Mouse (Mus musculus) embryonic fibroblast, embryonic 13.5 days (primary cell): ENCODE measurements around the gene Sorbs2.

Experiments
- CTCF ChIP-seq: IDR thresholded peaks from 2 replicates; pipeline ENCODE4 v1.5.1; 2011; ENCODE audit warnings: mild to moderate bottlenecking, control low read depth, low read length, moderate library complexity, borderline replicate concordance; ENCODE audit not compliant: insufficient read depth
- POLR2A ChIP-seq: IDR thresholded peaks from 2 replicates; pipeline ENCODE4 v1.6.1; 2011; ENCODE audit warnings: low read depth, mild to moderate bottlenecking, control low read depth, low read length, moderate library complexity

DNA sequence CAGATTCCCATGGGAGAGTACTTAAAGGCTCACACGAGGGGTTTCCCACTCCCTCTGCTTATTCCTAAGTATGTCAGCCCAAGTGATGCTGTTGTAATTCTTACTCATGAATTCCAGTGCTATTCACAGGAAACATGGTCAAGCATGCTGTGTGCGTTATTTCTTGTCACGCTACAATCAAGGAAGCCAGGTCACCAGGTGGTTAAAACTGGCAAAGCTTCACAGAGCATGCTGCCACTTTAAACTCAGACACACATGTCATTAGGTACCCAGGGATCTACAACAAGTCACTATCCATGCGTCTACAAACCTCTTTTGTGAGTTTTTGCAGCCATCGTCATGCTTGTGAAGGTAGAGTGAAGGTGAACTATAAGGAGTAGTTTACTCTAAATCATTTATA is 267.3 kb downstream of the Sorbs2 start:
- no peak for TF ChIP-seq POLR2A
- no peak for TF ChIP-seq CTCF
